Mouse (Mus musculus) ES-E14 (cell line): ENCODE results near the gene Popdc2. TPM values are rescaled to one million over a fixed set of nuclear protein-coding genes. Genes with fewer than 3 reads are reported as not detected.

Experiments used
- DNase-seq: peaks from one replicate; pipeline ENCODE4 v3.0.0-alpha.2; 2013; ENCODE audit warnings: low read depth, low spot score
- H3K27ac ChIP-seq: 2 replicates; pipeline ENCODE4 v1.5.1; 2012; ENCODE audit warnings: low read depth, mild to moderate bottlenecking, low read length, moderate library complexity, mixed read lengths; ENCODE audit not compliant: poor library complexity, insufficient read depth, severe bottlenecking
- H3K36me3 ChIP-seq: 2 replicates; pipeline ENCODE4 v1.6.1; 2012; ENCODE audit warnings: mild to moderate bottlenecking, low read length, moderate library complexity, mixed read lengths; ENCODE audit not compliant: control insufficient read depth, poor library complexity, insufficient read depth, severe bottlenecking
- H3K4me1 ChIP-seq, 2 experiments: fragments of 150-350 bp in 1 of 2; sonication (generic) in 1 of 2; 2 replicates each; pipeline ENCODE4 v1.6.1; 2012; ENCODE audit warnings: low read length in 2 of 2, mild to moderate bottlenecking in 1 of 2, mixed read lengths in 1 of 2; ENCODE audit not compliant: control insufficient read depth in 2 of 2, insufficient read depth in 2 of 2, poor library complexity in 1 of 2
- H3K4me3 ChIP-seq, 2 experiments: fragments of 150-350 bp in 1 of 2; sonication (generic) in 1 of 2; 2 replicates each; pipeline ENCODE4 v1.5.1; 2012; ENCODE audit warnings: low read length in 2 of 2, low read depth in 1 of 2, mild to moderate bottlenecking in 1 of 2, mixed read lengths in 1 of 2; ENCODE audit not compliant: insufficient read depth in 1 of 2, poor library complexity in 1 of 2, severe bottlenecking in 1 of 2
- H3K9ac ChIP-seq: 2 replicates; pipeline ENCODE4 v1.6.1; 2012; ENCODE audit warnings: low read depth, mild to moderate bottlenecking, low read length, mixed read lengths; ENCODE audit not compliant: poor library complexity, insufficient read depth, severe bottlenecking
- H3K9me3 ChIP-seq: fragments of 150-350 bp; sonication (generic); 2 replicates; pipeline ENCODE4 v1.6.1; 2012; ENCODE audit warnings: low read depth, mild to moderate bottlenecking, low read length; ENCODE audit not compliant: control insufficient read depth, insufficient read depth
- CHD2 ChIP-seq: IDR thresholded peaks from 2 replicates; pipeline ENCODE4 v1.6.1; 2014; ENCODE audit warnings: mild to moderate bottlenecking, low read depth, low read length, inconsistent platforms
- HCFC1 ChIP-seq: IDR thresholded peaks from 2 replicates; pipeline ENCODE4 v1.6.1; 2012; ENCODE audit warnings: low read length, inconsistent platforms, borderline replicate concordance; ENCODE audit not compliant: insufficient read depth
- MAFK ChIP-seq: IDR thresholded peaks from 2 replicates; pipeline ENCODE4 v1.6.1; 2014; ENCODE audit warnings: mild to moderate bottlenecking, low read depth, low read length, inconsistent platforms; ENCODE audit not compliant: insufficient read depth
- ZC3H11A ChIP-seq: IDR thresholded peaks from 2 replicates; pipeline ENCODE4 v1.6.1; 2012; ENCODE audit warnings: low read depth, mild to moderate bottlenecking, inconsistent platforms, low read length, borderline replicate concordance
- ZNF384 ChIP-seq: IDR thresholded peaks from 2 replicates; pipeline ENCODE4 v1.6.1; 2012; ENCODE audit warnings: low read depth, low read length, inconsistent platforms
- in situ Hi-C, 2 experiments: fragments of 600-800 bp; cut with MboI; formaldehyde crosslinking; loops; one replicate each; pipeline ENCODE4 v1.15.1; 2025; ENCODE audit warnings: low sequenced_read_pairs in 2 of 2, inconsistent platforms in 1 of 2; ENCODE audit not compliant: unreplicated experiment in 2 of 2
- total RNA-seq: library from RNA; depleted of rRNA; stranded (reverse); fragments of 300-350 nt; gene quantifications from 2 replicates; pipeline ENCODE4 v1.2.3, GENCODE M21; 2012

Gene Popdc2
- total RNA-seq, 1 experiment: 0.49 TPM

DNA sequence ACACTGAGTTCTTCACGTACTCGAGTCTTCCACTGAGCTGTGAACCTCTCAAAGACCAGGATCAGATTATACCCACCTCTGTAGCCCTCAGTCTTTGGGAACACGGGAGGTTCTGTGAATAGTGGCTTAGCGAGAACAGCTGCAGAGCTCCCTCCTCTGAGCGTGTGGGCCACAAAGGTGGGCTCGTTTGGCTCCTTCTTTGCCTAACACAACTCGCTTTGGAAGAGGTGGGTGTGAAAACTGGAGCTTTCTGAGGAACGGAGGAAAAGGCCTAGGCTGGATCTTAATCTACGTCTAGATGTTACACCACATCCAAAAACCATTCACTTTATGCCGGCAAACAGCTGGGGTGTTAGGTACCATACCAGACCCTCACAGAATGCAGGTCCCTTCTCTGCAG lies 3.4 kb downstream of the Popdc2 start:
- in situ Hi-C loops: no loop called here
- Histone ChIP-seq H3K36me3 (no peaks in the 10 kb centered on the region), H3K4me1 (peaks cover 0 to 2% of the 10 kb centered on the region in 2 experiments; a peak in 1 of 4 replicates), H3K9me3 (no peaks in the 10 kb centered on the region), H3K4me3 (no peak overlapping the region), H3K9ac (no peak overlapping the region), H3K27ac (no peak overlapping the region)
- DNase-seq: no peak
- TF ChIP-seq HCFC1 (no peak), MAFK (no peak), ZNF384 (no peak), ZC3H11A (no peak), CHD2 (no peak)

DNA sequence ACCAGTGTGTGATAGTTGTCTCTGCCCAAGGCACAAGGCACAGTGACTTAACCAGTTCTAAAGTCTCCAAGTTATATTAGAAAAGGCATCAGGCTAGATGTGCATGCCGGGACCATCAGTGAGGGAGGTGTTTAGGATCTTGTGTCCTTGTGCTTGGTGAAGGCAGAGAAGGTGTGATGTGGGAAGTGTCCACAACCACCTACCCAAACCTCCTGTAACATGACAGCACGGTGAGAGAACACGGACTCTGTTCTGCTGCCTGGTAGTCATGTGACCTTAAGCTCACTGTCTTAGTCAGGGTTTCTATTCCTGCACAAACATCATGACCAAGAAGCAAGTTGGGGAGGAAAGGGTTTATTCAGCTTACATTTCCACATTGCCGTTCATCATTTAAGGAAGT lies 4.2 kb downstream of the Popdc2 start:
- DNase-seq: no peak
- TF ChIP-seq CHD2 (no peak), ZNF384 (no peak), MAFK (no peak)
- Histone ChIP-seq H3K36me3 (no peaks in the 10 kb centered on the region), H3K9me3 (no peaks in the 10 kb centered on the region), H3K9ac (no peak overlapping the region), H3K4me3 (no peak overlapping the region), H3K27ac (no peak overlapping the region), H3K4me1 (peaks cover 0 to 2% of the 10 kb centered on the region in 2 experiments; a peak in 1 of 4 replicates)
- in situ Hi-C loops: no loop called here

DNA sequence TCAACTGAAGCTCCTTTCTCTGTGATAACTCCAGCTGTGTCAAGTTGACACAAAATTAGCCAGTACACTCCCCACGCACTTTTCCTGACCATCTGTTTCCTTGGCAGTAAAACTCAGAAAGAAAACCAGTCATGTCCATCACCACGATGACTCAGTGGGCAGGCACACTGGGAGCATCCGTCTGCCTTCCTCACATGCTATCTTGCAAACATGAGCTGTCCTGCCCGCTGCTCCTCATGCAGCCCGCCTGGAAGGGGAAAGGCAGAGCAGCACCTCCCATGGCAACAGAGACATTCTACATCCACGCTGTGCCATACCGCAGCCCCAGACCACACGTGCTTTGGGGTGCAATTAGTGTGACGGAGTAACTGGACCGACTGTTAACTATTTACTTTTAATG lies 6.3 kb downstream of the Popdc2 start:
- no peak for TF ChIP-seq CHD2
- TF ChIP-seq ZC3H11A: no peak
- TF ChIP-seq MAFK: no peak
- no peak for TF ChIP-seq ZNF384
- no peak for TF ChIP-seq HCFC1
- no peak for DNase-seq
- H3K27ac ChIP-seq: no peak overlapping the region
- H3K4me1 ChIP-seq: peaks cover 0 to 2% of the 10 kb centered on the region in 2 experiments; a peak in 1 of 4 replicates
- H3K9ac ChIP-seq: no peak overlapping the region
- in situ Hi-C loops: no loop called here
- H3K36me3 ChIP-seq: no peaks in the 10 kb centered on the region
- no peak overlapping the region for H3K4me3 ChIP-seq
- H3K9me3 ChIP-seq: no peaks in the 10 kb centered on the region

DNA sequence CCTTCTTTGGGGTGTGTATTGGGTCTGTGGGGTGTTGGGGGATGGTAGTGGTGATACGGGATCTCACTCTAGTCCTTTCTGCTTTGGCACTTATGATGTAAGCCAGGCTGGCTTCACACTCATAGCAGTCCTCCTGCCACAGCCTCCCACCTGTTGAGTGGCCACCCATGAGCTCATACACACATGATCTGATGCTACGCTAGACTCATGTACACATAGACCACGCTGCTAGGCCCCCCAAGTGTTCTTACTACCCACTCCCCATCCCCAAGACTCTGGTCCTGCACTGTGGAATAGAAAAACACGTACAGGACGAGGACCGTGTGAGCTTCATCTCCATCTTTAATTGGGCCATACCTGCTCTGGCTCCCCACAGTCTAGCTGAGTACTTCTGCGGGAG lies 7.0 kb downstream of the Popdc2 start:
- H3K9me3 ChIP-seq: no peaks in the 10 kb centered on the region
- peaks cover 2 to 7% of the 10 kb centered on the region in 2 experiments; a peak in 1 of 4 replicates for H3K4me1 ChIP-seq
- no peak overlapping the region for H3K4me3 ChIP-seq
- DNase-seq: no peak
- TF ChIP-seq MAFK (no peak), ZC3H11A (no peak), ZNF384 (no peak), HCFC1 (no peak), CHD2 (no peak)
- in situ Hi-C loops: no loop called here
- no peak overlapping the region for H3K9ac ChIP-seq
- no peak overlapping the region for H3K27ac ChIP-seq
- H3K36me3 ChIP-seq: no peaks in the 10 kb centered on the region

DNA sequence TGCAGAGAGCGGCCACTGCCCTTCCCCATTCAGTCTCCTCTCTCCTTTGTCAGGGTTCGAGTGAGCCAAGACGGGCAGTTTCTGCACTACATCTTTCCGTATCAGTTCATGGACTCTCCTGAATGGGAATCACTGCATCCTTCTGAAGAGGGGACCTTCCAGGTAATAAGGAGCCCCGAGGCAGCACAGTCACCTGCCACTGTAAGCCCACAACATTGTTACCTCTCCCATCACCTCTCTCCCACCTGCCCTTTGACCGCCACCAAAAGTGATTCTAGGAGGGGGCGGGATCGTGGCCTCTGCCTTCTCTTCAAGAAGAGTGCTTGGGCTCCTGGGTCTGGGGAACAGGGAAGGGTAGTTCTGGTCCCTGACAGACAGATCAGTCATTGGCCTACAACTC lies 7.4 kb downstream of the Popdc2 start:
- DNase-seq: no peak
- peaks cover 2 to 8% of the 10 kb centered on the region in 2 experiments; a peak in 1 of 4 replicates for H3K4me1 ChIP-seq
- H3K9ac ChIP-seq: no peak overlapping the region
- H3K36me3 ChIP-seq: no peaks in the 10 kb centered on the region
- in situ Hi-C loops: no loop called here
- no peak overlapping the region for H3K4me3 ChIP-seq
- no peak overlapping the region for H3K27ac ChIP-seq
- no peaks in the 10 kb centered on the region for H3K9me3 ChIP-seq
- TF ChIP-seq ZC3H11A: no peak
- no peak for TF ChIP-seq MAFK
- TF ChIP-seq CHD2: no peak
- no peak for TF ChIP-seq HCFC1
- TF ChIP-seq ZNF384: no peak
